Mouse (Mus musculus) heart, embryonic 16.5 days (tissue): ENCODE measurements at regions not wholly inside any gene's neighbourhood (a gene's known extent, or its start where the extent isn't known, plus 50 kb on each side); places are given as distances from the start of the nearest gene placed in this dataset.

ENCODE experiments used
- ATAC-seq: fragments of 200-750 bp; cut with Nextera tagmentation; replicated peaks from 2 replicates; pipeline ENCODE4 v1.8.0; 2017; ENCODE audit warnings: moderate number of reproducible peaks; ENCODE audit not compliant: insufficient read depth, low FRiP score; ENCODE audit errors: extremely low read depth
- H3K27ac ChIP-seq: fragments of 300-500 bp; sonication (generic); 2 replicates; pipeline ENCODE4 v1.5.1; 2014; ENCODE audit warnings: mild to moderate bottlenecking, low read length, control low read depth, moderate library complexity
- H3K27me3 ChIP-seq: fragments of 300-500 bp; sonication (generic); 2 replicates; pipeline ENCODE4 v1.6.1; 2014; ENCODE audit warnings: low read length, mixed read lengths; ENCODE audit not compliant: control insufficient read depth, insufficient read depth
- H3K36me3 ChIP-seq: fragments of 300-500 bp; sonication (generic); 2 replicates; pipeline ENCODE4 v1.6.1; 2014; ENCODE audit not compliant: control insufficient read depth, insufficient read depth
- H3K4me1 ChIP-seq: fragments of 300-500 bp; sonication (generic); 2 replicates; pipeline ENCODE4 v1.6.1; 2014; ENCODE audit warnings: low read length, mixed read lengths; ENCODE audit not compliant: control insufficient read depth, insufficient read depth
- H3K4me2 ChIP-seq: fragments of 300-500 bp; sonication (generic); 2 replicates; pipeline ENCODE4 v1.6.1; 2014; ENCODE audit warnings: low read depth, mild to moderate bottlenecking, control low read depth, low read length
- H3K4me3 ChIP-seq: fragments of 300-500 bp; sonication (generic); 2 replicates; pipeline ENCODE4 v1.5.1; 2014; ENCODE audit warnings: mild to moderate bottlenecking, control low read depth, low read length
- H3K9ac ChIP-seq: fragments of 300-500 bp; sonication (generic); 2 replicates; pipeline ENCODE4 v1.6.1; 2014; ENCODE audit warnings: low read length, control low read depth
- H3K9me3 ChIP-seq: fragments of 300-500 bp; sonication (generic); replicated peaks from 2 replicates; pipeline ENCODE4 v1.6.1; 2016; ENCODE audit warnings: low read length; ENCODE audit not compliant: control insufficient read depth
- WGBS: fragments of 180-500 bp; shearing (Covaris S2); extraction: QIAGEN DNeasy Blood & Tissue Kit; methylation state at CpG from one replicate; pipeline ENCODE4 v1.1.7; 2014; 5-methylcytosine and 5-hydroxymethylcytosine counted together

DNA sequence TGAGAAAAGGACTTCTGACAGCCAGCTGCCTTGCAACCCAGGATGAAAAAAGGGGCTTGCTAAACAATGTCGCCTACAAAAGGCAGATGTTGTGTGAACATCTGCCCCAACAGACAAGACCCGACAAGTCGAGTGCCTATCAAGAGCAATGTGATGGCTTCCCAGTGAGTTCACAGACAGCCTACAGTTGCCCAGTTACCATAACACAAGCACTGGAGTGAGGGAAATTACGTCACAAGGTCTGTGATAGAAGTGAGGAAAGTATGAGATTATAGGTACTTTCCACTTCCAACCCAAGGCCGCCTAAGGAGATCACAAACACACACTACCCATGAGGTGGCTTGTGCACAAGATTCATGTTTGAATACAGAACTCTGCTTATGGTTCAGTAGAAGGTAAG lies 78.4 kb upstream of the 1700016C15Rik start:
- H3K27me3 ChIP-seq, result no peaks in the 10 kb centered on the region
- H3K4me3 ChIP-seq, result no peak overlapping the region
- H3K9ac ChIP-seq, result no peak overlapping the region
- no peak overlapping the region for H3K4me2 ChIP-seq
- H3K27ac ChIP-seq, result no peak overlapping the region
- WGBS, result 55% methylated on average over 5 of the region's 5 CpGs
- no peaks in the 10 kb centered on the region for H3K4me1 ChIP-seq
- H3K9me3 ChIP-seq, result no peaks in the 10 kb centered on the region
- no peaks in the 10 kb centered on the region for H3K36me3 ChIP-seq
- ATAC-seq, result no peak

GRCm38 (mm10) chr1:177663163-177663562 lies 66.5 kb upstream of the 1700016C15Rik start:
- Histone ChIP-seq H3K4me2 (no peak overlapping the region), H3K4me1 (no peaks in the 10 kb centered on the region), H3K27me3 (no peaks in the 10 kb centered on the region), H3K9ac (no peak overlapping the region), H3K9me3 (no peaks in the 10 kb centered on the region), H3K4me3 (no peak overlapping the region), H3K27ac (no peak overlapping the region), H3K36me3 (no peaks in the 10 kb centered on the region)
- WGBS, result 68% methylated on average over 7 of the region's 7 CpGs
- no peak for ATAC-seq

- no peak for ATAC-seq
- no peaks in the 10 kb centered on the region for H3K9me3 ChIP-seq
- WGBS, result 79% methylated on average over 8 of the region's 8 CpGs
These were observed 62.4 kb upstream of the 1700016C15Rik start for GRCm38 (mm10) chr1:177667041-177667791.

DNA sequence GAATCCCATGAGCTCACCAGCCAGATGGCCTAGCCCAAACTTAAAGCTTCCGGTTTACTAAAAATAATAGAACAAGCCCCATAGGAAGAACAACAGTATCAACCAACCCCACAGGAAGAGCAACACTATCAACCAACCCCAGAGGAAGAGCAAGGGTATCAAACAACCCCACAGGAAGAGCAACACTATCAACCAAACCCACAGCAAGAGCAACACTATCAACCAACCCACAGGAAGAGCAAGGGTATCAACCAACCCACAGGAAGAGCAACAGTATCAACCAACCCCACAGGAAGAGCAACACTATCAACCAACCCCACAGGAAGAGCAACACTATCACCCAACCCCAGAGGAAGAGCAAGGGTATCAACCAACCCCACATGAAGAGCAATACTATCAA lies 59.0 kb upstream of the 1700016C15Rik start:
- ATAC-seq, result no peak
- H3K9me3 ChIP-seq, result no peaks in the 10 kb centered on the region
- H3K4me2 ChIP-seq, result no peak overlapping the region
- H3K36me3 ChIP-seq, result no peaks in the 10 kb centered on the region
- no peaks in the 10 kb centered on the region for H3K27me3 ChIP-seq
- H3K4me1 ChIP-seq, result no peaks in the 10 kb centered on the region
- no peak overlapping the region for H3K9ac ChIP-seq
- WGBS, result 84% methylated on average over 1 of the region's 1 CpGs
- no peak overlapping the region for H3K4me3 ChIP-seq
- H3K27ac ChIP-seq, result no peak overlapping the region

More at GRCm38 (mm10) chr1:177667041-177667791, 62.4 kb upstream of the 1700016C15Rik start:
- no peak overlapping the region for H3K27ac ChIP-seq
- no peak overlapping the region for H3K9ac ChIP-seq
- H3K4me1 ChIP-seq, result no peaks in the 10 kb centered on the region
- H3K27me3 ChIP-seq, result no peaks in the 10 kb centered on the region
- H3K4me3 ChIP-seq, result no peak overlapping the region
- no peaks in the 10 kb centered on the region for H3K36me3 ChIP-seq
- no peak overlapping the region for H3K4me2 ChIP-seq

- no peaks in the 10 kb centered on the region for H3K9me3 ChIP-seq
- H3K4me3 ChIP-seq, result no peak overlapping the region
- H3K4me2 ChIP-seq, result no peak overlapping the region
- H3K9ac ChIP-seq, result no peak overlapping the region
- no peaks in the 10 kb centered on the region for H3K27me3 ChIP-seq
- H3K36me3 ChIP-seq, result no peaks in the 10 kb centered on the region
- H3K27ac ChIP-seq, result no peak overlapping the region
- 81% methylated on average over 5 of the region's 5 CpGs for WGBS
- H3K4me1 ChIP-seq, result no peaks in the 10 kb centered on the region
- ATAC-seq, result no peak
These were observed 53.0 kb upstream of the 1700016C15Rik start for GRCm38 (mm10) chr1:177676657-177677056.

GRCm38 (mm10) chr1:177678832-177679231 lies 50.8 kb upstream of the 1700016C15Rik start:
- no peak overlapping the region for H3K4me2 ChIP-seq
- H3K9me3 ChIP-seq, result no peaks in the 10 kb centered on the region
- no peak overlapping the region for H3K4me3 ChIP-seq
- H3K9ac ChIP-seq, result no peak overlapping the region
- 76% methylated on average over 4 of the region's 4 CpGs for WGBS
- H3K27me3 ChIP-seq, result no peaks in the 10 kb centered on the region
- no peaks in the 10 kb centered on the region for H3K4me1 ChIP-seq
- ATAC-seq, result no peak
- H3K36me3 ChIP-seq, result no peaks in the 10 kb centered on the region
- H3K27ac ChIP-seq, result no peak overlapping the region
